Mouse (Mus musculus): Measurements from ENCODE around the gene Mettl8. TPM values are rescaled to one million over a fixed set of nuclear protein-coding genes. Genes with fewer than 3 reads are reported as not detected.

The Mettl8 gene
- total and polyA plus RNA-seq, 3 experiments = 20.0 to 21.7 TPM; not detected in 1

GRCm38 (mm10) chr2:70964809-70965208, 90.6 kb downstream of the Mettl8 start:
- DNase-seq (ENCODE audit: low read depth, low spot score) = peak; percentile 73
- Histone ChIP-seq H3K79me2 (ENCODE audit: control insufficient read depth, insufficient read depth, low read length, poor library complexity) (no peaks in the 10 kb centered on the region), H3K27ac (ENCODE audit: control insufficient read depth, low read depth, low read length) (peak overlapping the region; percentile 7; the same call in 1 of the 2 replicates), H3K4me3 (ENCODE audit: control insufficient read depth in 1 of 2, insufficient read depth in 1 of 2, low read depth in 2 of 2, low read length in 2 of 2) (no peak overlapping the region), H3K27me3 (ENCODE audit: control insufficient read depth in 1 of 2, insufficient read depth in 2 of 2, low read length in 2 of 2) (no peaks in the 10 kb centered on the region), H3K9me3 (replicated peaks; ENCODE audit: insufficient read depth, low read length) (no peaks in the 10 kb centered on the region), H3K36me3 (ENCODE audit: control insufficient read depth in 1 of 2, insufficient read depth in 2 of 2, low read length in 2 of 2) (peaks cover 0 to 11% of the 10 kb centered on the region in 2 experiments; a peak in 2 of 4 replicates), H3K9ac (ENCODE audit: control insufficient read depth, low read depth, low read length, poor library complexity, severe bottlenecking) (no peak overlapping the region), H3K4me1 (ENCODE audit: control insufficient read depth in 1 of 2, insufficient read depth in 2 of 2, low read length in 2 of 2) (peaks cover 9 to 11% of the 10 kb centered on the region in 2 experiments)
- TF ChIP-seq MAFK (IDR thresholded peaks at IDR 0.05; ENCODE audit: borderline replicate concordance, low read depth, low read length) (no peak), POLR2A (IDR thresholded peaks at IDR 0.05; ENCODE audit: control insufficient read depth in 1 of 2, insufficient read depth in 1 of 2, low read depth in 1 of 2, low read length in 2 of 2, poor library complexity in 1 of 2) (no peak), SIN3A (IDR thresholded peaks at IDR 0.05; ENCODE audit: low read length) (no peak; the same call in 1 of the 2 replicates), ZMIZ1 (IDR thresholded peaks at IDR 0.05; ENCODE audit: low read depth, low read length) (no peak), TCF12 (IDR thresholded peaks at IDR 0.05; ENCODE audit: low read depth, low read length) (0 out of 2 replicates have a peak, but pooled peaks have one; percentile 0), MEF2A (IDR thresholded peaks at IDR 0.05; ENCODE audit: extremely low read depth, insufficient replicate concordance, low read depth, low read length, poor library complexity, severe bottlenecking) (0 out of 2 replicates have a peak, but pooled peaks have one; percentile 14), ETS1 (IDR thresholded peaks at IDR 0.05; ENCODE audit: low read depth, low read length) (peak; percentile 69), CHD1 (IDR thresholded peaks at IDR 0.05; ENCODE audit: low read depth, low read length) (no peak), USF2 (IDR thresholded peaks at IDR 0.05; ENCODE audit: borderline replicate concordance in 1 of 2, insufficient read depth in 1 of 2, low read depth in 1 of 2, low read length in 2 of 2) (no peak), CHD2 (IDR thresholded peaks at IDR 0.05; ENCODE audit: low read length) (no peak), USF1 (IDR thresholded peaks at IDR 0.05; ENCODE audit: low read depth, low read length) (no peak), RCOR1 (IDR thresholded peaks at IDR 0.05; ENCODE audit: low read depth, low read length) (no peak), POLR2AphosphoS2 (IDR thresholded peaks at IDR 0.05; ENCODE audit: low read length) (no peak), UBTF (IDR thresholded peaks at IDR 0.05; ENCODE audit: borderline replicate concordance, insufficient read depth, low read depth, low read length) (no peak), GATA1 (IDR thresholded peaks at IDR 0.05; ENCODE audit: low read depth, low read length) (peak; percentile 43; the same call in 1 of the 2 replicates), MAZ (IDR thresholded peaks at IDR 0.05; ENCODE audit: low read depth, low read length) (no peak), ZNF384 (IDR thresholded peaks at IDR 0.05; ENCODE audit: low read depth, low read length) (no peak), EP300 (IDR thresholded peaks at IDR 0.05; ENCODE audit: low read depth in 1 of 2, low read length in 2 of 2) (no peak), POLR2AphosphoS5 (IDR thresholded peaks at IDR 0.05; ENCODE audit: borderline replicate concordance, low read depth, low read length) (no peak), CTCF (IDR thresholded peaks at IDR 0.05 in 2 of 3, conservative IDR thresholded peaks at IDR 0.05 in 1 of 3; ENCODE audit: control insufficient read depth in 1 of 3, insufficient read depth in 1 of 3, low read depth in 2 of 3, low read length in 3 of 3, poor library complexity in 1 of 3, severe bottlenecking in 1 of 3) (peak in 1 of 3 experiments; percentile 18; a peak in 1 of 6 replicates), MYB (IDR thresholded peaks at IDR 0.05; ENCODE audit: low read depth, low read length) (no peak), BHLHE40 (IDR thresholded peaks at IDR 0.05; ENCODE audit: borderline replicate concordance, low read depth, low read length) (no peak), SMC3 (IDR thresholded peaks at IDR 0.05; ENCODE audit: low read depth, low read length) (peak; percentile 17; the same call in 1 of the 2 replicates), ZC3H11A (IDR thresholded peaks at IDR 0.05; ENCODE audit: low read depth, low read length) (no peak), E2F4 (IDR thresholded peaks at IDR 0.05; ENCODE audit: borderline replicate concordance, low read depth, low read length) (no peak), MXI1 (IDR thresholded peaks at IDR 0.05; ENCODE audit: low read depth, low read length) (0 out of 2 replicates have a peak, but pooled peaks have one; percentile 9)
